ENCODE assay signal across 8 mouse cellular contexts in the genomic region with DNA sequence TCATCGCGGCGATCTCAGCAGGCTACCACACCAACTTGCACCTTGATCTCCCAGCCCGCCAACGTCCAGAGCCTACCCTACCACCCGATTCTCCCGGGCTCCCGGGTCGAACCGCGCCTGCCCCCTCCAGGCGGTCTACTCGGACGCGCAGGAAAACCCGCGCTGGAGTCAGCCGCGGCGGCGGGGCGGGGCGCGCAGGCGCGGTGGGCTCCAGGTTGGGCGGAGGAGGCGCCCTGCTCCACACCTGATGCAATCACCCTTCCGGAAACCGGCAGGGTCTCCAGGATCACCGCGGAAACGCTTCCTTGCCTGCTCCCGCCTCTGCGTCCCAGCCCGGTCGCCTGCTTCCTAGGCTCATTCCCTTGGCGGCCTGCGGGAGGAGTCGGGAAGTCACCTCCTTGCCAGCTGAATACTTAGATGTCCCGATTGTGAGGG. TPM values are rescaled to one million over a fixed set of nuclear protein-coding genes. Genes with fewer than 3 reads are reported as not detected.
A peak's percentile ranks its signal among the peaks of the same experiment; 100 is the strongest.
DNase-seq lines count a peak whose midpoint lies in the region; ATAC-seq and TF ChIP-seq lines count a peak whose summit lies in the region.

No protein-coding gene starts in this region.

- no peaks in the 10 kb centered on the region for H3K27me3 ChIP-seq in hindbrain, postnatal 0 days (ENCODE audit: insufficient read depth, low read length)

- peak overlapping the region; percentile 72 for H3K27ac ChIP-seq in hindbrain, postnatal 0 days

- TF ChIP-seq CTCF in hindbrain, postnatal 0 days (IDR thresholded peaks at IDR 0.05; ENCODE audit: low read depth), result peak; percentile 44

- no peaks in the 10 kb centered on the region for H3K9me3 ChIP-seq in hindbrain, postnatal 0 days (ENCODE audit: low read length)

- H3K9ac ChIP-seq in hindbrain, postnatal 0 days (replicated peaks; ENCODE audit: low read length), result peak overlapping the region; percentile 57

- WGBS in hindbrain, postnatal 0 days, result under 1% methylated on average over 41 of the region's 41 CpGs

- peaks cover 3% of the 10 kb centered on the region; the same call in 1 of the 2 replicates for H3K4me1 ChIP-seq in hindbrain, postnatal 0 days (ENCODE audit: insufficient read depth, low read length)

- H3K4me2 ChIP-seq in hindbrain, postnatal 0 days (ENCODE audit: low read depth, low read length), result peak overlapping the region; percentile 91

- peak; percentile 87 to 90 for DNase-seq in adrenal gland, adult 18-20 months (ENCODE audit: low spot score in 2 of 2)
- peak; percentile 60 to 78 for DNase-seq in gastrocnemius, adult 8-10 months (ENCODE audit: low spot score in 2 of 2)
- DNase-seq in hindbrain, postnatal 0 days (ENCODE audit: low spot score), result peak; percentile 88
- DNase-seq in left cerebral cortex, adult 8-10 months (ENCODE audit: low spot score in 2 of 2), result peak; percentile 76 to 81
- peak; percentile 91 to 94 for DNase-seq in lung, postnatal 4 days
- DNase-seq in right cerebral cortex, postnatal 14 days, result peak; percentile 83
- peak; percentile 92 for DNase-seq in yolk sac, embryonic 10.5 days (ENCODE audit: low spot score)

- H3K36me3 ChIP-seq in hindbrain, postnatal 0 days (ENCODE audit: insufficient read depth, low read length), result no peaks in the 10 kb centered on the region

- ATAC-seq in common myeloid progenitor, adult 5-6 weeks (replicated peaks; ENCODE audit: low read depth, poor library complexity, severe bottlenecking), result peak; percentile 37
- ATAC-seq in hindbrain, postnatal 0 days, result peak; percentile 73

- peak overlapping the region; percentile 58 for H3K4me3 ChIP-seq in hindbrain, postnatal 0 days (ENCODE audit: low read length)

RNA-seq across cellular contexts. Expression of a gene that starts 1.6 kb away (rescaled TPM):
- 10 to 100 TPM; 37.4 to 54.0 TPM for total RNA-seq in adrenal gland, adult 18-20 months (2021)
- total RNA-seq in common myeloid progenitor, adult 5-6 weeks (2017), result 0.73 and 0.87 TPM in 2 replicates
- 10 to 100 TPM; 29.3 to 55.9 (median 38.8) TPM for total RNA-seq in gastrocnemius, adult 8-10 months (2022)
- total RNA-seq in hindbrain, postnatal 0 days (2014; rRNA removed), result 66.0 and 76.9 TPM in 2 replicates
- polyA plus RNA-seq in hindbrain, postnatal 0 days (2015; fragmentation: Nextera tagmentation; extraction: Ambion mirVana), result 67.9 and 72.1 TPM in 2 replicates
- 10 to 100 TPM; 59.4 to 65.7 (median 61.0) TPM for total RNA-seq in left cerebral cortex, adult 8-10 months (2022)

RNA-seq across cellular contexts. Expression of a gene that starts 55.7 kb away (rescaled TPM):
- total RNA-seq in adrenal gland, adult 18-20 months (2021), result 100 to 1,000 TPM in 1 of 2 experiments, 10 to 100 TPM in 1; 55.1 to 104 TPM
- 1.2 and 1.5 TPM in 2 replicates for total RNA-seq in common myeloid progenitor, adult 5-6 weeks (2017)
- total RNA-seq in gastrocnemius, adult 8-10 months (2022), result 1 to 10 TPM; 4.5 to 9.3 (median 5.2) TPM
- 1,561 and 1,591 TPM in 2 replicates for total RNA-seq in hindbrain, postnatal 0 days (2014; rRNA removed)
- polyA plus RNA-seq in hindbrain, postnatal 0 days (2015; fragmentation: Nextera tagmentation; extraction: Ambion mirVana), result 1,671 and 1,715 TPM in 2 replicates
- 100 to 1,000 TPM; 868 to 902 (median 877) TPM for total RNA-seq in left cerebral cortex, adult 8-10 months (2022)

Comparison
In these comparisons a context has a peak if more than half of its experiments do, and no peak if none do; other contexts are left out.
1. Peak in every context shown above with its lines: DNase-seq, ATAC-seq, H3K4me3 ChIP-seq and H3K27ac ChIP-seq.
2. RNA of a gene that starts 1.6 kb away (total RNA-seq): 66.0 to 76.9 TPM in hindbrain, postnatal 0 days, 59.4 to 65.7 TPM in left cerebral cortex, adult 8-10 months, 37.4 to 54.0 TPM in adrenal gland, adult 18-20 months and 29.3 to 55.9 TPM in gastrocnemius, adult 8-10 months; 0.73 to 0.87 TPM in common myeloid progenitor, adult 5-6 weeks; every median in the first group is over 10 times any median in the second.
3. RNA of a gene that starts 55.7 kb away (total RNA-seq): 1,561 to 1,591 TPM in hindbrain, postnatal 0 days and 868 to 902 TPM in left cerebral cortex, adult 8-10 months; 55.1 to 104 TPM in adrenal gland, adult 18-20 months, 4.5 to 9.3 TPM in gastrocnemius, adult 8-10 months and 1.2 to 1.5 TPM in common myeloid progenitor, adult 5-6 weeks; every median in the first group is over 4 times any median in the second.